Mouse (Mus musculus): ENCODE results near the gene Emc9.

DNA sequence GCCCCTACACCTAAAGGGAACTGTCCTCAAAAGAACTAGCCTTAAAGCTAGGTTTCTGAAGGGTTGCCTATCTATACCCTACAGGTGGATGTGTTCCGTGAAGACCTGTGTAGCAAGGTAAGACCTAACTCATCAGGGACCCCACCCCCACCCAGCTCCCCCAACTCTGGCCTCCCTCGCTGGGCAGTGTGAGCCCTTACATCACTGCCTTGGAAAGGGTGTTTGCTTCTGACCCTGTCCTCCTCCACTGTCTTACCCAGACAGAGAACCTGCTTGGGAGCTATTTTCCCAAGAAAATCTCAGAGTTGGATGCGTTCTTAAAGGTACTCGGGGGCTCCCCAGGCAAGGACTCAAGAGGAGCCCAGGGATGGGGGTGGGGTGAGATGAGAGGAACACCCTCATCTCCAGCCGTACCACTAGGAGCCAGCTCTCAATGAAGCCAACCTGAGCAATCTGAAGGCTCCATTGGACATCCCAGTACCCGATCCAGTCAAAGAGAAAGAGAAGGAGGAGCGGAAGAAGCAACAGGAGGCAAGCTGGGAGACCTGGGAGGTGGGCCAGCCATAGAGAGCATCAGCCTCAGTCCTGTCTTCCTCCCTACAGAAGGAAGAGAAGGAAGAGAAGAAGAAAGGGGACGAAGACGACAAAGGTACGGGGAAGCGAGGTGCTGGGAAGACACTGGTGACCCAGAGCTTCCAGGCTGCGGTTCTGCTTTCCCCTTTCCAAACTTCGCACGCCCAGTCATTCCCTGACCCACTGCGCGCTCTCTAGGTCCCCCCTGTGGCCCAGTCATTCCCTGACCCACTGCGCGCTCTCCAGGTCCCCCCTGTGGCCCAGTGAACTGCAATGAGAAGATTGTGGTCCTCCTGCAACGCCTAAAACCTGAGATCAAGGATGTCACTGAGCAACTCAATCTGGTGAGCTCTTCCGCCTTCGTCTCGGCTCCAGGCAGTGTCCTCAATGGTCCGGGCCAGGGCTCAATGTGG is 5.3 kb downstream of the Emc9 start:
- no peak for TF ChIP-seq MYOG (IDR thresholded peaks at IDR 0.05; ENCODE audit: control insufficient read depth, extremely low read depth, insufficient read length)
- no peak for TF ChIP-seq CTCF (IDR thresholded peaks at IDR 0.05; ENCODE audit: control insufficient read depth, insufficient read depth, insufficient read length)
- TF ChIP-seq CEBPB (IDR thresholded peaks at IDR 0.05; ENCODE audit: low read depth) = no peak
- no peak for TF ChIP-seq USF1 (IDR thresholded peaks at IDR 0.05; ENCODE audit: low read depth)
- TF ChIP-seq MYOD1 (IDR thresholded peaks at IDR 0.05; ENCODE audit: control insufficient read depth, insufficient read length, low read depth) = no peak
- no peak for TF ChIP-seq FOSL1 (IDR thresholded peaks at IDR 0.05; ENCODE audit: insufficient read depth, low read length, poor library complexity, severe bottlenecking)
- TF ChIP-seq MAX (IDR thresholded peaks at IDR 0.05) = no peak
